Mouse (Mus musculus) hindbrain, embryonic 14.5 days (tissue): Measurements from ENCODE around the gene Coro6. TPM values are rescaled to one million over a fixed set of nuclear protein-coding genes. Genes with fewer than 3 reads are reported as not detected.

Source experiments
- ATAC-seq: fragments of 200-750 bp; cut with Nextera tagmentation; 2 replicates; pipeline ENCODE4 v1.8.0; 2017; ENCODE audit warnings: moderate number of reproducible peaks, mild to moderate bottlenecking, moderate TSS enrichment, moderate library complexity; ENCODE audit not compliant: low FRiP score
- DNase-seq: peaks from one replicate; pipeline ENCODE4 v3.0.0-alpha.2; 2015; ENCODE audit warnings: low spot score
- H3K27ac ChIP-seq: fragments of 300-500 bp; sonication (generic); 2 replicates; pipeline ENCODE4 v1.5.1; 2014; ENCODE audit warnings: mild to moderate bottlenecking, moderate library complexity
- H3K27me3 ChIP-seq: fragments of 300-500 bp; sonication (generic); 2 replicates; pipeline ENCODE4 v1.6.1; 2014; ENCODE audit warnings: mild to moderate bottlenecking, low read length, mixed read lengths; ENCODE audit not compliant: control insufficient read depth, insufficient read depth
- H3K36me3 ChIP-seq: fragments of 300-500 bp; sonication (generic); replicated peaks from 2 replicates; pipeline ENCODE4 v1.6.1; 2014; ENCODE audit not compliant: control insufficient read depth, insufficient read depth
- H3K4me1 ChIP-seq: fragments of 300-500 bp; sonication (generic); replicated peaks from 2 replicates; pipeline ENCODE4 v1.6.1; 2014; ENCODE audit warnings: antibody characterized with exemption, low read length, mixed read lengths; ENCODE audit not compliant: control insufficient read depth, insufficient read depth
- H3K4me2 ChIP-seq: fragments of 300-500 bp; sonication (generic); replicated peaks from 2 replicates; pipeline ENCODE4 v1.6.1; 2014; ENCODE audit warnings: mild to moderate bottlenecking, moderate library complexity
- H3K4me3 ChIP-seq: fragments of 300-500 bp; sonication (generic); replicated peaks from 2 replicates; pipeline ENCODE4 v1.5.1; 2014; ENCODE audit warnings: mild to moderate bottlenecking, low read length
- H3K9ac ChIP-seq: fragments of 300-500 bp; sonication (generic); 2 replicates; pipeline ENCODE4 v1.6.1; 2014
- H3K9me3 ChIP-seq: fragments of 300-500 bp; sonication (generic); 2 replicates; pipeline ENCODE4 v1.6.1; 2016; ENCODE audit warnings: low read length; ENCODE audit not compliant: control insufficient read depth
- WGBS: fragments of 180-500 bp; shearing (Covaris S2); extraction: QIAGEN DNeasy Blood & Tissue Kit; methylation state at CpG from one replicate; pipeline ENCODE4 v1.1.7; 2014; 5-methylcytosine and 5-hydroxymethylcytosine counted together
- polyA plus RNA-seq: library from polyadenylated mRNA; unstranded; fragments of >200 nt; fragmentation: Nextera tagmentation; extraction: Ambion mirVana; gene quantifications from 2 replicates; pipeline ENCODE4 v1.2.1, GENCODE M21; 2014

The Coro6 gene
- 0.82 and 0.91 TPM in 2 replicates for polyA plus RNA-seq

- H3K4me2 ChIP-seq, result peak within 1 kb of the TSS; percentile 99
- H3K36me3 ChIP-seq, result peaks cover 3% of the 10 kb centered on the region
- no peaks in the 10 kb centered on the region for H3K9me3 ChIP-seq
- DNase-seq (no peak), ATAC-seq (peak; percentile 47; the same call in 1 of the 2 replicates)
- peak within 1 kb of the TSS; percentile 53 for H3K9ac ChIP-seq
- no peak within 1 kb of the TSS for H3K27ac ChIP-seq
- H3K4me3 ChIP-seq, result peak within 1 kb of the TSS; percentile 44
- peaks cover 5% of the 10 kb centered on the region; the same call in 1 of the 2 replicates for H3K4me1 ChIP-seq
- under 1% methylated on average over 61 of the region's 73 CpGs for WGBS
- peaks cover 50% of the 10 kb centered on the region for H3K27me3 ChIP-seq
Measured at GRCm38 (mm10) chr11:77462283-77463100, at the start of gene Coro6. Coro6 (plus strand) TSS chr11:77462411.

DNA sequence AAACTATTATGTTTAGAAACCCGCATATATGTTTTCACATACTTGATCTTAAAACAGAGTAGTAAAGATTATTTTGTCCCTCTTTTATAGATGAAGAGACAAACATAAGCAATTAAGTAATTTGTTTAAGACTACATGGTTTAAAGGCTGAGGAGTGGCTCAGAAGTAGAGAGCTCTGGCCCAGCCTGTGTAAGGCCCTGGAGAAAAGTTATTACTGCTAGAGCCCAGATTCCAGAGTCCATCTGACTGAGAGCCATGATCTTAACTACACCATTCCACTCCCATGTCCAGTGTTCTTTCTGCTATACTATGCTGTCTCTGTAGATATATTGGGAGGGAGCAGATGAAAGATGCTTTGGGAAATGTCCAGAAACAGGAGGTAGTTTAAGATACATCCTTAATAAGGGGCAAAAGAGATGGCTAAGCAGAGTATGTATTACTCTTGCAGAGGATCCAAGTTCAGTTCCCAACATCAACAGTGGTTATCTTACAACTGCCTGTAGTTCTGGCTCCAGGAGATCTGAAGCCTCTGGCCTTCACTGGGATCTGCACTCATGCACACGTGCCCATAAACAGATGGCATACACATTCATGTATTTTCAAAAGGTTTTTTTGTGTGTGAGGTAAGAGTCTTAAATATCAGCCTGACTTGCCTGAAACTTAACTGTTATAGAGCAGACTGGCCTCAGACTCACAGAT is 47.9 kb upstream of the Coro6 start:
- ATAC-seq (no peak), DNase-seq (no peak)
- no peaks in the 10 kb centered on the region for H3K9me3 ChIP-seq
- no peak overlapping the region for H3K27ac ChIP-seq
- no peaks in the 10 kb centered on the region for H3K27me3 ChIP-seq
- WGBS, result 87% methylated on average over 2 of the region's 2 CpGs
- no peaks in the 10 kb centered on the region for H3K4me1 ChIP-seq
- H3K4me3 ChIP-seq, result no peak overlapping the region
- H3K4me2 ChIP-seq, result no peak overlapping the region
- H3K36me3 ChIP-seq, result no peaks in the 10 kb centered on the region
- H3K9ac ChIP-seq, result no peak overlapping the region

DNA sequence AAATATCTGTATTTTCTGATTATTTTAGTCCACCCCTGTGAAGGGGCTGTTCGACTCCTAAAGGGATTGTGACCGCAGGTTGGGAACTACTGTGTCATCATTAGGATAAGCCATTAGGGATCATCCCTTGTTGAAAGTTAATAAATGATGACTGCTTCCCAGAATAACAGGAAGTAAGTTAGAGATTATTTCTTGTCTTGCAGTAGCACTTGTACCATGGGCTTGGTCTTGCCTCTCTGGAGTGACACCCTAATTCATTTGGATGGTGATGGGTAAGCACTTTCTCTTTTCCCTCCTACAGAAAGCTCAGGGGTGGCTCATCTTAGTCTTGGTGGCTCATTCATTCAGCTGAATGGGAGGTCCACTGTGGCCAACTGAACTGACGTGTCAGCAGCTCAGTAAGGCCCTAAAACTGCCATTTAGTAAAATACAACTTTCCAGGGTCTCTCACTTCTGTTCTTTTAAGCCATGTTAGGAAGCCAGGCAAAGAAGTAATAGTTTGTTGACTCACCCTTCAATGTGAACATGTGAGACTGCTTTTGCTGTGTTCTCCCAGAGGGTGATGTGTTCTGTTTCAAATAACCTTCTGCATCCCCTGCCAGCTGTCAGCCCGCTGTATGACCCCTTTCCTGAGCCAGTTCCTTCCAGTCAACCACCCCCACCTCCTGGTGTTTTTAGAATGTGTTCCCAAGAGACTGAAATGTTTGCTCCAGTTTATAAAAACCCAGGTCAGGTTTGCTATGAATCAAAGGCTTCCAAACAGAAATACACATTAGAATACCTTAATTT is 45.8 kb upstream of the Coro6 start:
- no peak overlapping the region for H3K4me2 ChIP-seq
- no peaks in the 10 kb centered on the region for H3K27me3 ChIP-seq
- H3K36me3 ChIP-seq, result no peaks in the 10 kb centered on the region
- no peak for DNase-seq
- no peak overlapping the region for H3K9ac ChIP-seq
- no peak overlapping the region for H3K4me3 ChIP-seq
- no peak for ATAC-seq
- H3K4me1 ChIP-seq, result no peaks in the 10 kb centered on the region
- WGBS, result 75% methylated on average over 4 of the region's 4 CpGs
- no peaks in the 10 kb centered on the region for H3K9me3 ChIP-seq
- H3K27ac ChIP-seq, result no peak overlapping the region

GRCm38 (mm10) chr11:77418021-77418420 is 44.2 kb upstream of the Coro6 start:
- H3K4me2 ChIP-seq, result no peak overlapping the region
- no peaks in the 10 kb centered on the region for H3K9me3 ChIP-seq
- no peaks in the 10 kb centered on the region for H3K27me3 ChIP-seq
- peaks cover 13% of the 10 kb centered on the region for H3K36me3 ChIP-seq
- H3K27ac ChIP-seq, result no peak overlapping the region
- H3K4me3 ChIP-seq, result no peak overlapping the region
- no peak for ATAC-seq
- H3K4me1 ChIP-seq, result no peaks in the 10 kb centered on the region
- DNase-seq, result no peak
- no peak overlapping the region for H3K9ac ChIP-seq
- 97% methylated on average over 4 of the region's 4 CpGs for WGBS

GRCm38 (mm10) chr11:77423175-77423859 is 38.9 kb upstream of the Coro6 start:
- H3K4me2 ChIP-seq, result no peak overlapping the region
- H3K9me3 ChIP-seq, result no peaks in the 10 kb centered on the region
- ATAC-seq, result no peak
- no peak for DNase-seq
- no peak overlapping the region for H3K27ac ChIP-seq
- WGBS, result 88% methylated on average over 4 of the region's 4 CpGs
- no peaks in the 10 kb centered on the region for H3K27me3 ChIP-seq
- peaks cover 43% of the 10 kb centered on the region for H3K36me3 ChIP-seq
- H3K4me3 ChIP-seq, result no peak overlapping the region
- H3K4me1 ChIP-seq, result no peaks in the 10 kb centered on the region
- no peak overlapping the region for H3K9ac ChIP-seq

DNA sequence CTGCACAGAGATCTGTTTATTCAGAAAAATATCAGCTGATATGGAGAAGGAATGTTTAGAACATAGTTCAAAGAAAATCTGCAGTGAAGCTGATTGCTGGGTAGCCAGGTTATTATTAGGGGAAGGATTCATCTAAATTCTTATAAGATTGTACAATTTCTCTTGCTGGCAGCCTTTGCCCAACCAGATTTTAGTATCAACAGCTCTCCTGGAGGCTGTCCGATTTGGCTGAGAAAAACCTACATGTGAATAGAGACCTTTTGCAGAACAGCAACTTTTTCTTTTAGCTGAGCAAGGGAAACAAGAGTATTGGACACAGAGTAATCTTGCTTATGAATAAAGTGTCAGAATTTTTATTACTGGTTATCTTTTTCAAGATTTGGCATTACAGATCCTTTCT is 33.8 kb upstream of the Coro6 start:
- Histone ChIP-seq H3K4me2 (no peak overlapping the region), H3K9me3 (no peaks in the 10 kb centered on the region), H3K4me3 (no peak overlapping the region), H3K27ac (no peak overlapping the region), H3K9ac (no peak overlapping the region), H3K27me3 (no peaks in the 10 kb centered on the region), H3K36me3 (peaks cover 50% of the 10 kb centered on the region), H3K4me1 (no peaks in the 10 kb centered on the region)
- 95% methylated on average over 1 of the region's 1 CpGs for WGBS
- no peak for DNase-seq
- ATAC-seq, result no peak

GRCm38 (mm10) chr11:77437026-77437425 is 25.2 kb upstream of the Coro6 start:
- no peak overlapping the region for H3K9ac ChIP-seq
- peaks cover 49% of the 10 kb centered on the region for H3K36me3 ChIP-seq
- DNase-seq (no peak), ATAC-seq (no peak)
- H3K4me3 ChIP-seq, result no peak overlapping the region
- no peaks in the 10 kb centered on the region for H3K27me3 ChIP-seq
- H3K4me1 ChIP-seq, result no peaks in the 10 kb centered on the region
- no peak overlapping the region for H3K4me2 ChIP-seq
- H3K27ac ChIP-seq, result no peak overlapping the region
- 90% methylated on average over 2 of the region's 2 CpGs for WGBS
- no peaks in the 10 kb centered on the region for H3K9me3 ChIP-seq

- ATAC-seq (no peak), DNase-seq (no peak)
- no peak overlapping the region for H3K4me2 ChIP-seq
Measured at GRCm38 (mm10) chr11:77440081-77440480, 22.1 kb upstream of the Coro6 start.

More at GRCm38 (mm10) chr11:77440081-77440480, 22.1 kb upstream of the Coro6 start:
- no peak overlapping the region for H3K9ac ChIP-seq
- no peaks in the 10 kb centered on the region for H3K27me3 ChIP-seq
- no peak overlapping the region for H3K4me3 ChIP-seq
- H3K36me3 ChIP-seq, result peaks cover 58% of the 10 kb centered on the region
- WGBS, result 89% methylated on average over 9 of the region's 9 CpGs
- no peaks in the 10 kb centered on the region for H3K9me3 ChIP-seq
- no peaks in the 10 kb centered on the region for H3K4me1 ChIP-seq
- H3K27ac ChIP-seq, result no peak overlapping the region
